Mouse (Mus musculus) ES-Bruce4 (cell line): Measurements from ENCODE around the gene Plekho2.

ENCODE experiments used
- CTCF ChIP-seq: IDR thresholded peaks from one replicate; pipeline ENCODE4 v1.8.1; 2011; ENCODE audit warnings: low read depth, low read length
- EP300 ChIP-seq: IDR thresholded peaks from 2 replicates; pipeline ENCODE4 v1.6.1; 2011; ENCODE audit warnings: low read depth, low read length; ENCODE audit not compliant: insufficient read depth

DNA sequence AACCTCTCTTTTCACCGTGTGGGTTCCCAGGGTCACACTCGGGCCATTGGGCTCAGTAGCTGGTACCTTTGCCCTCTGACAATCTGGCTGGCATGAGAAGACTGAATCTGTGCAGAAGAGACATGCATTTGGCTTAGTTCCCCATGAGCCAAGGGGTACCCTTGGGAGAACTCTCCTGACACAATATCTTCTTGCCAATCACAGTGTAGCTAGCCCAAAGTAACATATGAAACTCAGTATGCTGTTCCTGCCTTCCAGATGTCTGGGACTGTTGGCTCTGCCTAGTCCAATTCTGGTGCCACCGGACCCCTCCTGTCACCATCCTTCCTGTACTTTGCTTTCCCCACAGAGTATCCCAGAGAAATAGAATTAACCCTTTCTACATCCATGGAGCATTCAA lies 30.7 kb downstream of the Plekho2 start:
- TF ChIP-seq CTCF (no peak), EP300 (no peak)
